Mouse (Mus musculus) stomach, postnatal 0 days (tissue): ENCODE results near the gene Rrnad1.

ENCODE experiments used
- CTCF ChIP-seq: IDR thresholded peaks from 2 replicates; pipeline ENCODE4 v1.5.1; 2016; ENCODE audit warnings: antibody characterized with exemption, low read depth, mild to moderate bottlenecking, moderate library complexity
- EP300 ChIP-seq: optimal IDR thresholded peaks from 2 replicates; pipeline ENCODE3; 2016; ENCODE audit warnings: antibody characterized with exemption

- TF ChIP-seq CTCF (no peak), EP300 (no peak)
Measured at GRCm38 (mm10) chr3:87877730-87878129, 52.8 kb downstream of the Rrnad1 start.
